Mouse (Mus musculus): Measurements from ENCODE around the gene Ctnnb1. TPM values are rescaled to one million over a fixed set of nuclear protein-coding genes. Genes with fewer than 3 reads are reported as not detected.

Gene Ctnnb1
- polyA plus RNA-seq, 1 experiment = 396 TPM

GRCm38 (mm10) chr9:120951947-120952346 lies 22.9 kb downstream of the Ctnnb1 start:
- no peak overlapping the region for H3ac ChIP-seq (ENCODE audit: control insufficient read depth, insufficient read length, low read depth)
- H3K79me2 ChIP-seq (ENCODE audit: control insufficient read depth, insufficient read depth) = peaks cover 70% of the 10 kb centered on the region
- no peaks in the 10 kb centered on the region for H3K27me3 ChIP-seq (ENCODE audit: control insufficient read depth, insufficient read depth, insufficient read length)
- peaks cover 81% of the 10 kb centered on the region for H3K36me3 ChIP-seq (ENCODE audit: control insufficient read depth, insufficient read depth)
- H3K4me3 ChIP-seq (ENCODE audit: insufficient read depth, poor library complexity, severe bottlenecking) = no peak overlapping the region
- peaks cover 52% of the 10 kb centered on the region for H3K79me3 ChIP-seq (ENCODE audit: low read depth)
- TF ChIP-seq MYOG (IDR thresholded peaks at IDR 0.05; ENCODE audit: control insufficient read depth, extremely low read depth, insufficient read length) (no peak), USF1 (IDR thresholded peaks at IDR 0.05; ENCODE audit: low read depth) (no peak), FOSL1 (IDR thresholded peaks at IDR 0.05; ENCODE audit: insufficient read depth, low read length, poor library complexity, severe bottlenecking) (no peak), CEBPB (IDR thresholded peaks at IDR 0.05; ENCODE audit: low read depth) (no peak), MYOD1 (IDR thresholded peaks at IDR 0.05; ENCODE audit: control insufficient read depth, insufficient read length, low read depth) (no peak), CTCF (IDR thresholded peaks at IDR 0.05; ENCODE audit: control insufficient read depth, insufficient read depth, insufficient read length) (no peak), MAX (IDR thresholded peaks at IDR 0.05) (no peak)

GRCm38 (mm10) chr9:120958051-120958450 lies 29.0 kb downstream of the Ctnnb1 start:
- Histone ChIP-seq H3K79me2 (ENCODE audit: control insufficient read depth, insufficient read depth) (peaks cover 56% of the 10 kb centered on the region), H3ac (ENCODE audit: control insufficient read depth, insufficient read length, low read depth) (no peak overlapping the region), H3K4me3 (ENCODE audit: insufficient read depth, poor library complexity, severe bottlenecking) (no peak overlapping the region), H3K79me3 (ENCODE audit: low read depth) (peaks cover 24% of the 10 kb centered on the region), H3K27me3 (ENCODE audit: control insufficient read depth, insufficient read depth, insufficient read length) (no peaks in the 10 kb centered on the region), H3K36me3 (ENCODE audit: control insufficient read depth, insufficient read depth) (peaks cover 96% of the 10 kb centered on the region)
- TF ChIP-seq FOSL1 (IDR thresholded peaks at IDR 0.05; ENCODE audit: insufficient read depth, low read length, poor library complexity, severe bottlenecking) = peak; percentile 8
- TF ChIP-seq CTCF (IDR thresholded peaks at IDR 0.05; ENCODE audit: control insufficient read depth, insufficient read depth, insufficient read length) = no peak

- Histone ChIP-seq H3K36me3 (ENCODE audit: control insufficient read depth, insufficient read depth) (peaks cover 96% of the 10 kb centered on the region), H3ac (ENCODE audit: control insufficient read depth, insufficient read length, low read depth) (no peak overlapping the region), H3K79me2 (ENCODE audit: control insufficient read depth, insufficient read depth) (peaks cover 57% of the 10 kb centered on the region), H3K27me3 (ENCODE audit: control insufficient read depth, insufficient read depth, insufficient read length) (no peaks in the 10 kb centered on the region), H3K4me3 (ENCODE audit: insufficient read depth, poor library complexity, severe bottlenecking) (no peak overlapping the region), H3K79me3 (ENCODE audit: low read depth) (peaks cover 25% of the 10 kb centered on the region)
- no peak for TF ChIP-seq CTCF (IDR thresholded peaks at IDR 0.05; ENCODE audit: control insufficient read depth, insufficient read depth, insufficient read length)
- TF ChIP-seq MAX (IDR thresholded peaks at IDR 0.05) = no peak
Observed at GRCm38 (mm10) chr9:120958560-120958959, 29.5 kb downstream of the Ctnnb1 start.

GRCm38 (mm10) chr9:120959225-120959624 lies 30.2 kb downstream of the Ctnnb1 start:
- peaks cover 96% of the 10 kb centered on the region for H3K36me3 ChIP-seq (ENCODE audit: control insufficient read depth, insufficient read depth)
- no peak overlapping the region for H3ac ChIP-seq (ENCODE audit: control insufficient read depth, insufficient read length, low read depth)
- H3K79me2 ChIP-seq (ENCODE audit: control insufficient read depth, insufficient read depth) = peaks cover 59% of the 10 kb centered on the region
- TF ChIP-seq CTCF (IDR thresholded peaks at IDR 0.05; ENCODE audit: control insufficient read depth, insufficient read depth, insufficient read length) (no peak), MAX (IDR thresholded peaks at IDR 0.05) (no peak), CEBPB (IDR thresholded peaks at IDR 0.05; ENCODE audit: low read depth) (no peak), MYOD1 (IDR thresholded peaks at IDR 0.05; ENCODE audit: control insufficient read depth, insufficient read length, low read depth) (no peak)
- peaks cover 23% of the 10 kb centered on the region for H3K79me3 ChIP-seq (ENCODE audit: low read depth)
- H3K4me3 ChIP-seq (ENCODE audit: insufficient read depth, poor library complexity, severe bottlenecking) = no peak overlapping the region
- H3K27me3 ChIP-seq (ENCODE audit: control insufficient read depth, insufficient read depth, insufficient read length) = no peaks in the 10 kb centered on the region

GRCm38 (mm10) chr9:120960611-120961010 lies 31.6 kb downstream of the Ctnnb1 start:
- Histone ChIP-seq H3K36me3 (ENCODE audit: control insufficient read depth, insufficient read depth) (peaks cover 95% of the 10 kb centered on the region), H3K79me2 (ENCODE audit: control insufficient read depth, insufficient read depth) (peaks cover 72% of the 10 kb centered on the region), H3K79me3 (ENCODE audit: low read depth) (peaks cover 23% of the 10 kb centered on the region), H3K27me3 (ENCODE audit: control insufficient read depth, insufficient read depth, insufficient read length) (no peaks in the 10 kb centered on the region), H3ac (ENCODE audit: control insufficient read depth, insufficient read length, low read depth) (no peak overlapping the region), H3K4me3 (ENCODE audit: insufficient read depth, poor library complexity, severe bottlenecking) (no peak overlapping the region)
- no peak for TF ChIP-seq MAX (IDR thresholded peaks at IDR 0.05)

GRCm38 (mm10) chr9:120961466-120961865 lies 32.5 kb downstream of the Ctnnb1 start:
- TF ChIP-seq MYOD1 (IDR thresholded peaks at IDR 0.05; ENCODE audit: control insufficient read depth, insufficient read length, low read depth) (no peak), MAX (IDR thresholded peaks at IDR 0.05) (no peak), MYOG (IDR thresholded peaks at IDR 0.05; ENCODE audit: control insufficient read depth, extremely low read depth, insufficient read length) (no peak), CTCF (IDR thresholded peaks at IDR 0.05; ENCODE audit: control insufficient read depth, insufficient read depth, insufficient read length) (no peak), USF1 (IDR thresholded peaks at IDR 0.05; ENCODE audit: low read depth) (no peak), CEBPB (IDR thresholded peaks at IDR 0.05; ENCODE audit: low read depth) (no peak), FOSL1 (IDR thresholded peaks at IDR 0.05; ENCODE audit: insufficient read depth, low read length, poor library complexity, severe bottlenecking) (no peak)
- Histone ChIP-seq H3K4me3 (ENCODE audit: insufficient read depth, poor library complexity, severe bottlenecking) (no peak overlapping the region), H3K79me2 (ENCODE audit: control insufficient read depth, insufficient read depth) (peaks cover 81% of the 10 kb centered on the region), H3K27me3 (ENCODE audit: control insufficient read depth, insufficient read depth, insufficient read length) (no peaks in the 10 kb centered on the region), H3K36me3 (ENCODE audit: control insufficient read depth, insufficient read depth) (peaks cover 94% of the 10 kb centered on the region), H3K79me3 (ENCODE audit: low read depth) (peaks cover 23% of the 10 kb centered on the region), H3ac (ENCODE audit: control insufficient read depth, insufficient read length, low read depth) (no peak overlapping the region)

Measured in C2C12 (cell line).